Comparison of ENCODE assay signal across 8 mouse cellular contexts in the genomic region with DNA sequence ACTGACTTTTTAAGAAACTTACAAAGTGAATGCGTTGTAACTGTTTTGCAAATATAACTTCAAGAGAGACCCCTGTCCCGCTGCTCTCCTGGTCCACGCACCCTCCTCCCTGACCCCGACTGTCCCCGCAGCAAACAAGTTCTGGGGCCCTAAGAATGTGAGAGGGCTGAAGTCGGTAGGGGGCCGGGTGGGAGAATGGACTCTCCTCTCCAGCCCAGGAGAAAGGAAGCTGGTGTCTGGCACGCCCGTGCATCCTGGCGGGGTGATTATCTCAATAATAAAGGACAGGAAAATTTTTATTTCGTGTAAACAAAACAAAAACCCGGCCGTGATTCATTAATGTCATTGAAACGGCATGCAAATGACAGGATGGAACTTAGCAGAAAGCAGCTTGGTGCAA. TPM values are rescaled to one million over a fixed set of nuclear protein-coding genes. Genes with fewer than 3 reads are reported as not detected.
A peak's percentile ranks its signal among the peaks of the same experiment; 100 is the strongest.
DNase-seq lines count a peak whose midpoint lies in the region; ATAC-seq lines count a peak whose summit lies in the region.

No protein-coding gene starts in this region.

- peak overlapping the region; percentile 40 for H3K4me3 ChIP-seq in kidney, embryonic 15.5 days (replicated peaks)
- peak overlapping the region; percentile 27 for H3K4me3 ChIP-seq in embryonic facial prominence, embryonic 15.5 days (replicated peaks)
- peak overlapping the region; percentile 39; the same call in 1 of the 2 replicates for H3K4me3 ChIP-seq in intestine, embryonic 16.5 days (ENCODE audit: low read length)

- H3K9me3 ChIP-seq in kidney, embryonic 15.5 days (replicated peaks): no peaks in the 10 kb centered on the region
- H3K9me3 ChIP-seq in embryonic facial prominence, embryonic 15.5 days (replicated peaks): no peaks in the 10 kb centered on the region
- H3K9me3 ChIP-seq in intestine, embryonic 16.5 days (ENCODE audit: control insufficient read depth, low read length): no peaks in the 10 kb centered on the region

- no peak overlapping the region for H3K27ac ChIP-seq in kidney, embryonic 15.5 days
- H3K27ac ChIP-seq in embryonic facial prominence, embryonic 15.5 days (replicated peaks): no peak overlapping the region
- H3K27ac ChIP-seq in intestine, embryonic 16.5 days (ENCODE audit: low read length): no peak overlapping the region

- no peak for DNase-seq in kidney, postnatal 14 days
- peak; percentile 51 for DNase-seq in neural tube, embryonic 10.5 days (ENCODE audit: extremely low spot score, low spot score)
- no peak for DNase-seq in right cerebral cortex, postnatal 10 days (ENCODE audit: low spot score in 2 of 2)
- DNase-seq in adrenal gland, postnatal 14 days: no peak
- no peak for DNase-seq in cerebellum, postnatal 25 days

- H3K9ac ChIP-seq in kidney, embryonic 15.5 days: peak overlapping the region; percentile 35
- no peak overlapping the region for H3K9ac ChIP-seq in embryonic facial prominence, embryonic 15.5 days
- peak overlapping the region; percentile 51; the same call in 1 of the 2 replicates for H3K9ac ChIP-seq in intestine, embryonic 16.5 days (ENCODE audit: low read depth, low read length)

- H3K27me3 ChIP-seq in kidney, embryonic 15.5 days: peaks cover 22% of the 10 kb centered on the region; the same call in 1 of the 2 replicates
- no peaks in the 10 kb centered on the region for H3K27me3 ChIP-seq in embryonic facial prominence, embryonic 15.5 days
- peaks cover 12% of the 10 kb centered on the region; the same call in 1 of the 2 replicates for H3K27me3 ChIP-seq in intestine, embryonic 16.5 days (replicated peaks; ENCODE audit: control insufficient read depth, insufficient read depth, low read length)

- H3K36me3 ChIP-seq in kidney, embryonic 15.5 days: no peaks in the 10 kb centered on the region
- H3K36me3 ChIP-seq in embryonic facial prominence, embryonic 15.5 days: no peaks in the 10 kb centered on the region
- no peaks in the 10 kb centered on the region for H3K36me3 ChIP-seq in intestine, embryonic 16.5 days (ENCODE audit: control insufficient read depth, insufficient read depth, low read length)

- no peak for ATAC-seq in kidney, embryonic 15.5 days (replicated peaks; ENCODE audit: low FRiP score)
- ATAC-seq in embryonic facial prominence, embryonic 15.5 days (ENCODE audit: insufficient number of reproducible peaks, low FRiP score, low TSS enrichment, low read depth): no peak
- no peak for ATAC-seq in intestine, embryonic 16.5 days

- peak overlapping the region; percentile 74 for H3K4me2 ChIP-seq in kidney, embryonic 15.5 days
- peak overlapping the region; percentile 50 for H3K4me2 ChIP-seq in embryonic facial prominence, embryonic 15.5 days (replicated peaks)
- peak overlapping the region; percentile 63 for H3K4me2 ChIP-seq in intestine, embryonic 16.5 days (ENCODE audit: low read depth, low read length)

- H3K4me1 ChIP-seq in kidney, embryonic 15.5 days: peaks cover 11% of the 10 kb centered on the region
- H3K4me1 ChIP-seq in embryonic facial prominence, embryonic 15.5 days: peaks cover 9% of the 10 kb centered on the region; the same call in 1 of the 2 replicates
- peaks cover 6% of the 10 kb centered on the region for H3K4me1 ChIP-seq in intestine, embryonic 16.5 days (ENCODE audit: control insufficient read depth, insufficient read depth, low read length)

- 17% methylated on average over 14 of the region's 14 CpGs for WGBS in kidney, embryonic 15.5 days
- 20% methylated on average over 14 of the region's 14 CpGs for WGBS in embryonic facial prominence, embryonic 15.5 days
- WGBS in intestine, embryonic 16.5 days: 19% methylated on average over 14 of the region's 14 CpGs

RNA-seq across cellular contexts. Expression of gene 1600014C10Rik, which starts 9.1 kb away (rescaled TPM):
- 14.5 and 17.4 TPM in 2 replicates for polyA plus RNA-seq in kidney, embryonic 15.5 days (2015; fragmentation: Nextera tagmentation; extraction: Ambion mirVana)
- 18.4 and 19.6 TPM in 2 replicates for polyA plus RNA-seq in embryonic facial prominence, embryonic 15.5 days (2015; fragmentation: Nextera tagmentation; extraction: Ambion mirVana)
- 16.6 TPM in 2 replicates for polyA plus RNA-seq in intestine, embryonic 16.5 days (2015; fragmentation: Nextera tagmentation; extraction: Ambion mirVana)
- 36.1 and 50.2 TPM in 2 replicates for total RNA-seq in adrenal gland, postnatal 14 days (2021)

RNA-seq across cellular contexts. Expression of gene Plekhf1, which starts 53.9 kb away (rescaled TPM):
- polyA plus RNA-seq in kidney, embryonic 15.5 days (2015; fragmentation: Nextera tagmentation; extraction: Ambion mirVana): 5.0 and 5.4 TPM in 2 replicates
- 4.8 and 5.3 TPM in 2 replicates for polyA plus RNA-seq in embryonic facial prominence, embryonic 15.5 days (2015; fragmentation: Nextera tagmentation; extraction: Ambion mirVana)
- polyA plus RNA-seq in intestine, embryonic 16.5 days (2015; fragmentation: Nextera tagmentation; extraction: Ambion mirVana): 4.5 and 4.8 TPM in 2 replicates
- 6.0 and 7.6 TPM in 2 replicates for total RNA-seq in adrenal gland, postnatal 14 days (2021)
